Mouse (Mus musculus): ENCODE results near the gene Gcgr.

DNA sequence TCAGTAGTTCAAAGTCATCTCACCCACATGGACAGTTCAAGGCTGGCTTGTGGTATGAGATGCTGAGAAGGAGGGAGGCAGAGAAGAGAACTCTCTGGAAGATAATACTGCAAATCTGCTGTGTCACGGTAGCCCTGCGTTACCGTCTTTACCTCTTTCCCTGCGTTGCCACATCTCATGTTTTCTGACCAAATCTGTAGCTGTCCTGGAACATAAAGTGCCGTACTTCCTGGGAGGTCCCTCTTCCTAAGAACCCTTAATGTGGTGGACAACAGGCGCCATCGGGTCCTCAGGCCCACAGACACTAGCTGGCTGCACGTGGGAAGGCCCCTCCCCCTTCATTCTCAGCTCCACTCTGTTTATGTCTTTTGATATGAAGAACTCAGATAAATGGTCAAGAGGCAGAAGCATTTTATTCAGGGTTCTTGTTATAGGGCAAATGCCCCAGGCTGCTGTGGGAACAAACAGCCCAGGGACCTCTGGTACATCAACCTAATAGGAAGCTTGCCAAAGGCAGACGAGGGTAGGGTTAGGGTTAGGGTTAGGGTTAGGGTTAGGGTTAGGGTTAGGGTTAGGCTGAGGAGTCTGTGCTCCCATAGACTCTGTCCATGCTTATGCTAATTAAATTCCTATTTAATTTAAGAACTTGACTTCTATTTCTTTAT is 2.7 kb upstream of the Gcgr start:
- TF ChIP-seq GATA1 (IDR thresholded peaks at IDR 0.05; ENCODE audit: low read length) (no peak), TAL1 (IDR thresholded peaks at IDR 0.05; ENCODE audit: low read length) (no peak)

Data from erythroblast, embryonic 14.5 days (primary cell).